Mouse (Mus musculus) MEL (cell line): ENCODE results near the gene Tmem104. TPM values are rescaled to one million over a fixed set of nuclear protein-coding genes. Genes with fewer than 3 reads are reported as not detected.

Experiments
- DNase-seq: peaks from one replicate; pipeline ENCODE4 v3.0.0; 2011; ENCODE audit warnings: low read depth, low spot score
- H3K27ac ChIP-seq: 2 replicates; pipeline ENCODE4 v1.5.1; 2012; ENCODE audit warnings: low read depth, mild to moderate bottlenecking, control low read depth, low read length, moderate library complexity; ENCODE audit not compliant: control insufficient read depth
- H3K27me3 ChIP-seq, 2 experiments: fragments of 150-350 bp in 1 of 2; sonication (generic) in 1 of 2; 2 replicates each; pipeline ENCODE4 v1.6.1; 2012; ENCODE audit warnings: low read length in 2 of 2, mild to moderate bottlenecking in 2 of 2, improper control_type of control experiment in 1 of 2, moderate library complexity in 1 of 2; ENCODE audit not compliant: insufficient read depth in 2 of 2, control insufficient read depth in 1 of 2
- H3K36me3 ChIP-seq, 2 experiments: 2 replicates each; pipeline ENCODE4 v1.6.1; 2012 to 2014; ENCODE audit warnings: low read length in 2 of 2, improper control_type of control experiment in 1 of 2, inconsistent platforms in 1 of 2, mild to moderate bottlenecking in 1 of 2; ENCODE audit not compliant: insufficient read depth in 2 of 2, control insufficient read depth in 1 of 2
- H3K4me1 ChIP-seq, 2 experiments: fragments of 150-350 bp in 1 of 2; sonication (generic) in 1 of 2; 2 replicates each; pipeline ENCODE4 v1.6.1; 2012; ENCODE audit warnings: low read length in 2 of 2, improper control_type of control experiment in 1 of 2, mild to moderate bottlenecking in 1 of 2; ENCODE audit not compliant: insufficient read depth in 2 of 2, control insufficient read depth in 1 of 2
- H3K4me3 ChIP-seq, 2 experiments: fragments of 150-350 bp in 1 of 2; sonication (generic) in 1 of 2; 2 replicates each; pipeline ENCODE4 v1.5.1; 2012; ENCODE audit warnings: low read depth in 2 of 2, low read length in 2 of 2, mild to moderate bottlenecking in 2 of 2, moderate library complexity in 2 of 2, control low read depth in 1 of 2, improper control_type of control experiment in 1 of 2; ENCODE audit not compliant: control insufficient read depth in 1 of 2, insufficient read depth in 1 of 2
- H3K79me2 ChIP-seq: 2 replicates; pipeline ENCODE4 v1.6.1; 2012; ENCODE audit warnings: mild to moderate bottlenecking, low read length, moderate library complexity; ENCODE audit not compliant: control insufficient read depth, poor library complexity, insufficient read depth
- H3K9ac ChIP-seq: 2 replicates; pipeline ENCODE4 v1.6.1; 2012; ENCODE audit warnings: low read depth, mild to moderate bottlenecking, control low read depth, low read length, moderate library complexity; ENCODE audit not compliant: control insufficient read depth, poor library complexity, severe bottlenecking
- H3K9me3 ChIP-seq: fragments of 150-350 bp; sonication (generic); replicated peaks from 2 replicates; pipeline ENCODE4 v1.6.1; 2012; ENCODE audit warnings: mild to moderate bottlenecking, low read length, improper control_type of control experiment, moderate library complexity; ENCODE audit not compliant: insufficient read depth
- CHD1 ChIP-seq: IDR thresholded peaks from 2 replicates; pipeline ENCODE4 v1.6.1; 2012; ENCODE audit warnings: low read depth, mild to moderate bottlenecking, inconsistent platforms, low read length, improper control_type of control experiment
- CHD2 ChIP-seq: IDR thresholded peaks from 2 replicates; pipeline ENCODE4 v1.6.1; 2011; ENCODE audit warnings: low read length, improper control_type of control experiment
- CTCF ChIP-seq, 3 experiments: IDR thresholded peaks in 2 of 3; conservative IDR thresholded peaks in 1 of 3; 2 replicates each; pipeline ENCODE4 v1.5.1; 2011 to 2012; ENCODE audit warnings: low read length in 3 of 3, low read depth in 2 of 3, mild to moderate bottlenecking in 2 of 3, improper control_type of control experiment in 1 of 3, inconsistent platforms in 1 of 3, mixed read lengths in 1 of 3, moderate library complexity in 1 of 3; ENCODE audit not compliant: control insufficient read depth in 1 of 3, insufficient read depth in 1 of 3, poor library complexity in 1 of 3, severe bottlenecking in 1 of 3
- E2F4 ChIP-seq: IDR thresholded peaks from 2 replicates; pipeline ENCODE4 v1.6.1; 2011; ENCODE audit warnings: low read depth, low read length, improper control_type of control experiment, borderline replicate concordance
- ELF1 ChIP-seq: IDR thresholded peaks from 2 replicates; pipeline ENCODE4 v1.6.1; 2014; ENCODE audit warnings: low read depth, mild to moderate bottlenecking, inconsistent platforms, low read length, improper control_type of control experiment, moderate library complexity
- EP300 ChIP-seq, 2 experiments: IDR thresholded peaks; 2 replicates each; pipeline ENCODE4 v1.6.1; 2011; ENCODE audit warnings: improper control_type of control experiment in 2 of 2, low read length in 2 of 2, low read depth in 1 of 2, mild to moderate bottlenecking in 1 of 2
- ETS1 ChIP-seq: IDR thresholded peaks from 2 replicates; pipeline ENCODE4 v1.6.1; 2012; ENCODE audit warnings: low read depth, mild to moderate bottlenecking, inconsistent platforms, low read length, improper control_type of control experiment, moderate library complexity
- GABPA ChIP-seq: IDR thresholded peaks from 2 replicates; pipeline ENCODE4 v1.6.1; 2012; ENCODE audit warnings: low read depth, mild to moderate bottlenecking, inconsistent platforms, low read length, improper control_type of control experiment, moderate library complexity
- GATA1 ChIP-seq: IDR thresholded peaks from 2 replicates; pipeline ENCODE4 v1.6.1; 2011; ENCODE audit warnings: low read depth, low read length, improper control_type of control experiment
- MAFK ChIP-seq: IDR thresholded peaks from 2 replicates; pipeline ENCODE4 v1.6.1; 2011; ENCODE audit warnings: low read depth, mild to moderate bottlenecking, low read length, improper control_type of control experiment, borderline replicate concordance
- MAZ ChIP-seq: IDR thresholded peaks from 2 replicates; pipeline ENCODE4 v1.6.1; 2012; ENCODE audit warnings: low read depth, mild to moderate bottlenecking, inconsistent platforms, low read length, improper control_type of control experiment
- MEF2A ChIP-seq: IDR thresholded peaks from 2 replicates; pipeline ENCODE4 v1.6.1; 2014; ENCODE audit warnings: low read depth, mild to moderate bottlenecking, inconsistent platforms, low read length, improper control_type of control experiment; ENCODE audit not compliant: poor library complexity, insufficient replicate concordance, severe bottlenecking; ENCODE audit errors: extremely low read depth
- MXI1 ChIP-seq: IDR thresholded peaks from 2 replicates; pipeline ENCODE4 v1.6.1; 2011; ENCODE audit warnings: mild to moderate bottlenecking, low read depth, low read length, improper control_type of control experiment
- MYB ChIP-seq: IDR thresholded peaks from 2 replicates; pipeline ENCODE4 v1.6.1; 2011; ENCODE audit warnings: mild to moderate bottlenecking, low read depth, low read length, improper control_type of control experiment
- NELFE ChIP-seq: IDR thresholded peaks from 2 replicates; pipeline ENCODE4 v1.6.1; 2011; ENCODE audit warnings: low read depth, low read length, improper control_type of control experiment
- NRF1 ChIP-seq: IDR thresholded peaks from 2 replicates; pipeline ENCODE4 v1.6.1; 2014; ENCODE audit warnings: low read depth, mild to moderate bottlenecking, inconsistent platforms, low read length, improper control_type of control experiment, moderate library complexity; ENCODE audit not compliant: poor library complexity, insufficient read depth, severe bottlenecking
- POLR2A ChIP-seq, 2 experiments: IDR thresholded peaks; 2 replicates each; pipeline ENCODE4 v1.6.1; 2011 to 2012; ENCODE audit warnings: low read length in 2 of 2, mild to moderate bottlenecking in 2 of 2, control low read depth in 1 of 2, improper control_type of control experiment in 1 of 2, low read depth in 1 of 2, moderate library complexity in 1 of 2; ENCODE audit not compliant: control insufficient read depth in 1 of 2, insufficient read depth in 1 of 2, poor library complexity in 1 of 2
- POLR2AphosphoS5 ChIP-seq: IDR thresholded peaks from 2 replicates; pipeline ENCODE4 v1.6.1; 2012; ENCODE audit warnings: low read depth, borderline replicate concordance, mild to moderate bottlenecking, inconsistent platforms, low read length, moderate library complexity, mixed read lengths
- RCOR1 ChIP-seq: IDR thresholded peaks from 2 replicates; pipeline ENCODE4 v1.6.1; 2012; ENCODE audit warnings: low read depth, mild to moderate bottlenecking, inconsistent platforms, low read length, improper control_type of control experiment
- SIN3A ChIP-seq: IDR thresholded peaks from 2 replicates; pipeline ENCODE4 v1.6.1; 2012; ENCODE audit warnings: low read length, improper control_type of control experiment, inconsistent platforms
- TAL1 ChIP-seq: IDR thresholded peaks from 2 replicates; pipeline ENCODE4 v1.6.1; 2012; ENCODE audit warnings: mild to moderate bottlenecking, inconsistent platforms, low read length, moderate library complexity, mixed read lengths
- TBP ChIP-seq: IDR thresholded peaks from 2 replicates; pipeline ENCODE4 v1.8.0; 2011; ENCODE audit warnings: low read depth, low read length, improper control_type of control experiment
- USF1 ChIP-seq: IDR thresholded peaks from 2 replicates; pipeline ENCODE4 v1.6.1; 2014; ENCODE audit warnings: low read depth, mild to moderate bottlenecking, inconsistent platforms, low read length, improper control_type of control experiment, moderate library complexity
- ZC3H11A ChIP-seq: IDR thresholded peaks from 2 replicates; pipeline ENCODE4 v1.6.1; 2012; ENCODE audit warnings: low read depth, mild to moderate bottlenecking, inconsistent platforms, low read length, improper control_type of control experiment
- ZKSCAN1 ChIP-seq: IDR thresholded peaks from 2 replicates; pipeline ENCODE4 v1.6.1; 2012; ENCODE audit warnings: low read depth, mild to moderate bottlenecking, inconsistent platforms, low read length, improper control_type of control experiment, moderate library complexity
- ZNF384 ChIP-seq: IDR thresholded peaks from 2 replicates; pipeline ENCODE4 v1.6.1; 2012; ENCODE audit warnings: low read depth, mild to moderate bottlenecking, inconsistent platforms, low read length, improper control_type of control experiment
- polyA plus RNA-seq, 2 experiments: library from polyadenylated mRNA; stranded (reverse) in 1 of 2; unstranded in 1 of 2; fragments of >175 nt in 1 of 2; fragments of >200 nt in 1 of 2; gene quantifications; 2 replicates each; pipeline versions ENCODE4 v1.2.1 to v1.2.4; 2012; ENCODE audit warnings: low replicate concordance in 2 of 2, low read depth in 1 of 2; ENCODE audit not compliant: insufficient read length in 2 of 2, insufficient read depth in 1 of 2, missing spikeins in 1 of 2
- total RNA-seq: library from RNA; depleted of rRNA; stranded (reverse); fragments of 300-350 nt; gene quantifications from 2 replicates; pipeline ENCODE4 v1.2.3, GENCODE M21; 2012

Gene Tmem104
- total and polyA plus RNA-seq, 3 experiments = 21.9 to 24.8 TPM; not detected in 1

- no peaks in the 10 kb centered on the region for H3K4me1 ChIP-seq
- H3K27me3 ChIP-seq = no peaks in the 10 kb centered on the region
- no peak overlapping the region for H3K4me3 ChIP-seq
- no peaks in the 10 kb centered on the region for H3K9me3 ChIP-seq
- TF ChIP-seq ZC3H11A (no peak), TAL1 (no peak), GABPA (no peak), SIN3A (no peak), TBP (no peak), EP300 (IDR thresholded peaks at IDR 0.05; ENCODE audit: low read depth in 1 of 2, low read length in 2 of 2) (no peak), POLR2A (IDR thresholded peaks at IDR 0.05; ENCODE audit: control insufficient read depth in 1 of 2, insufficient read depth in 1 of 2, low read depth in 1 of 2, low read length in 2 of 2, poor library complexity in 1 of 2) (no peak), ELF1 (no peak), CTCF (IDR thresholded peaks at IDR 0.05 in 2 of 3, conservative IDR thresholded peaks at IDR 0.05 in 1 of 3; ENCODE audit: control insufficient read depth in 1 of 3, insufficient read depth in 1 of 3, low read depth in 2 of 3, low read length in 3 of 3, poor library complexity in 1 of 3, severe bottlenecking in 1 of 3) (no peak), MAZ (no peak)
- H3K79me2 ChIP-seq = no peaks in the 10 kb centered on the region
- H3K36me3 ChIP-seq = no peaks in the 10 kb centered on the region; a peak in 2 of 4 replicates
- no peak for DNase-seq
- no peak overlapping the region for H3K27ac ChIP-seq
- no peak overlapping the region for H3K9ac ChIP-seq
Measured at GRCm38 (mm10) chr11:115243783-115244182, 56.5 kb downstream of the Tmem104 start.

GRCm38 (mm10) chr11:115244840-115245239 is 57.6 kb downstream of the Tmem104 start:
- Histone ChIP-seq H3K27ac (no peak overlapping the region), H3K4me3 (no peak overlapping the region), H3K36me3 (no peaks in the 10 kb centered on the region; a peak in 1 of 4 replicates), H3K27me3 (no peaks in the 10 kb centered on the region), H3K9ac (no peak overlapping the region), H3K4me1 (no peaks in the 10 kb centered on the region), H3K79me2 (no peaks in the 10 kb centered on the region), H3K9me3 (no peaks in the 10 kb centered on the region)
- TF ChIP-seq CHD1 = no peak
- TF ChIP-seq MYB = no peak
- no peak for TF ChIP-seq GABPA
- no peak for TF ChIP-seq MXI1
- TF ChIP-seq USF1 = no peak
- TF ChIP-seq E2F4 = no peak
- TF ChIP-seq ZNF384 = no peak
- TF ChIP-seq CHD2 = no peak
- no peak for DNase-seq

- H3K4me1 ChIP-seq = no peaks in the 10 kb centered on the region
- no peaks in the 10 kb centered on the region; a peak in 1 of 4 replicates for H3K36me3 ChIP-seq
- no peaks in the 10 kb centered on the region for H3K79me2 ChIP-seq
- no peak overlapping the region for H3K27ac ChIP-seq
- no peak overlapping the region for H3K4me3 ChIP-seq
- no peak for DNase-seq
- no peaks in the 10 kb centered on the region for H3K9me3 ChIP-seq
- no peak overlapping the region for H3K9ac ChIP-seq
- no peaks in the 10 kb centered on the region for H3K27me3 ChIP-seq
- TF ChIP-seq NELFE = no peak
- TF ChIP-seq NRF1 = no peak
- no peak for TF ChIP-seq CHD1
- TF ChIP-seq ZKSCAN1 = no peak
- TF ChIP-seq MEF2A = no peak
- TF ChIP-seq ETS1 = no peak
- no peak for TF ChIP-seq CTCF (IDR thresholded peaks at IDR 0.05 in 2 of 3, conservative IDR thresholded peaks at IDR 0.05 in 1 of 3; ENCODE audit: control insufficient read depth in 1 of 3, insufficient read depth in 1 of 3, low read depth in 2 of 3, low read length in 3 of 3, poor library complexity in 1 of 3, severe bottlenecking in 1 of 3)
- no peak for TF ChIP-seq GABPA
- no peak for TF ChIP-seq POLR2AphosphoS5
- TF ChIP-seq GATA1 = no peak
- TF ChIP-seq EP300 (IDR thresholded peaks at IDR 0.05; ENCODE audit: low read depth in 1 of 2, low read length in 2 of 2) = no peak
- TF ChIP-seq TAL1 = no peak
- no peak for TF ChIP-seq MAZ
- no peak for TF ChIP-seq RCOR1
- no peak for TF ChIP-seq MAFK
- no peak for TF ChIP-seq MXI1
Measured at GRCm38 (mm10) chr11:115246386-115246785, 59.1 kb downstream of the Tmem104 start.
